Mouse (Mus musculus) right cerebral cortex, postnatal 14 days (tissue): ENCODE measurements around the gene Tk2.

Experiments
- DNase-seq: peaks from one replicate; pipeline ENCODE4 v3.0.0; 2022

Gene Tk2

GRCm38 (mm10) chr8:104219079-104219478, 29.3 kb downstream of the Tk2 start:
- peak; percentile 25 for DNase-seq

GRCm38 (mm10) chr8:104217601-104218000, 30.8 kb downstream of the Tk2 start:
- DNase-seq: no peak

GRCm38 (mm10) chr8:104205292-104205691, 43.1 kb downstream of the Tk2 start:
- DNase-seq: no peak

GRCm38 (mm10) chr8:104202320-104202719, 46.0 kb downstream of the Tk2 start:
- no peak for DNase-seq

- DNase-seq: no peak
Measured at GRCm38 (mm10) chr8:104201622-104202021, 46.7 kb downstream of the Tk2 start.

- no peak for DNase-seq
Measured at GRCm38 (mm10) chr8:104199802-104200201, 48.6 kb downstream of the Tk2 start.

- no peak for DNase-seq
Measured at GRCm38 (mm10) chr8:104191496-104191895, 56.9 kb downstream of the Tk2 start.

GRCm38 (mm10) chr8:104190777-104191468, 57.4 kb downstream of the Tk2 start:
- DNase-seq: no peak

- DNase-seq: no peak
Measured at GRCm38 (mm10) chr8:104188459-104188858, 59.9 kb downstream of the Tk2 start.

- DNase-seq: no peak
Measured at GRCm38 (mm10) chr8:104187622-104188021, 60.7 kb downstream of the Tk2 start.

GRCm38 (mm10) chr8:104186827-104187226, 61.5 kb downstream of the Tk2 start:
- DNase-seq: no peak

GRCm38 (mm10) chr8:104184905-104185304, 63.5 kb downstream of the Tk2 start:
- DNase-seq: no peak

GRCm38 (mm10) chr8:104177054-104177453, 71.3 kb downstream of the Tk2 start:
- DNase-seq: peak; percentile 35
